Mouse (Mus musculus) hindbrain, embryonic 15.5 days (tissue): Measurements from ENCODE around the gene Tle3. TPM values are rescaled to one million over a fixed set of nuclear protein-coding genes. Genes with fewer than 3 reads are reported as not detected.

Experiments used
- ATAC-seq: fragments of 200-750 bp; cut with Nextera tagmentation; 2 replicates; pipeline ENCODE4 v1.8.0; 2017; ENCODE audit warnings: low read depth, moderate number of reproducible peaks, moderate TSS enrichment; ENCODE audit not compliant: low FRiP score
- H3K27ac ChIP-seq: fragments of 300-500 bp; sonication (generic); replicated peaks from 2 replicates; pipeline ENCODE4 v1.5.1; 2015; ENCODE audit warnings: mild to moderate bottlenecking, inconsistent platforms
- H3K27me3 ChIP-seq: fragments of 300-500 bp; sonication (generic); 2 replicates; pipeline ENCODE4 v1.6.1; 2015; ENCODE audit warnings: control low read depth, inconsistent platforms
- H3K36me3 ChIP-seq: fragments of 300-500 bp; sonication (generic); 2 replicates; pipeline ENCODE4 v1.6.1; 2015; ENCODE audit warnings: control low read depth, inconsistent platforms
- H3K4me1 ChIP-seq: fragments of 300-500 bp; sonication (generic); replicated peaks from 2 replicates; pipeline ENCODE4 v1.6.1; 2015; ENCODE audit warnings: control low read depth, inconsistent platforms
- H3K4me2 ChIP-seq: fragments of 300-500 bp; sonication (generic); 2 replicates; pipeline ENCODE4 v1.6.1; 2015; ENCODE audit warnings: moderate library complexity, mild to moderate bottlenecking, inconsistent platforms
- H3K4me3 ChIP-seq: fragments of 300-500 bp; sonication (generic); 2 replicates; pipeline ENCODE4 v1.5.1; 2015; ENCODE audit warnings: mild to moderate bottlenecking, inconsistent platforms
- H3K9ac ChIP-seq: fragments of 300-500 bp; sonication (generic); 2 replicates; pipeline ENCODE4 v1.6.1; 2015; ENCODE audit warnings: inconsistent platforms
- H3K9me3 ChIP-seq: fragments of 300-500 bp; sonication (generic); 2 replicates; pipeline ENCODE4 v1.6.1; 2016; ENCODE audit warnings: control low read depth, inconsistent platforms
- WGBS: fragments of 180-500 bp; shearing (Covaris S2); methylation state at CpG from one replicate; pipeline ENCODE4 v1.1.7; 2015; 5-methylcytosine and 5-hydroxymethylcytosine counted together
- polyA plus RNA-seq: library from polyadenylated mRNA; unstranded; fragments of >200 nt; fragmentation: Nextera tagmentation; extraction: Ambion mirVana; gene quantifications from 2 replicates; pipeline ENCODE4 v1.2.1, GENCODE M21; 2015

Gene Tle3
- polyA plus RNA-seq: 23.6 and 28.8 TPM in 2 replicates

DNA sequence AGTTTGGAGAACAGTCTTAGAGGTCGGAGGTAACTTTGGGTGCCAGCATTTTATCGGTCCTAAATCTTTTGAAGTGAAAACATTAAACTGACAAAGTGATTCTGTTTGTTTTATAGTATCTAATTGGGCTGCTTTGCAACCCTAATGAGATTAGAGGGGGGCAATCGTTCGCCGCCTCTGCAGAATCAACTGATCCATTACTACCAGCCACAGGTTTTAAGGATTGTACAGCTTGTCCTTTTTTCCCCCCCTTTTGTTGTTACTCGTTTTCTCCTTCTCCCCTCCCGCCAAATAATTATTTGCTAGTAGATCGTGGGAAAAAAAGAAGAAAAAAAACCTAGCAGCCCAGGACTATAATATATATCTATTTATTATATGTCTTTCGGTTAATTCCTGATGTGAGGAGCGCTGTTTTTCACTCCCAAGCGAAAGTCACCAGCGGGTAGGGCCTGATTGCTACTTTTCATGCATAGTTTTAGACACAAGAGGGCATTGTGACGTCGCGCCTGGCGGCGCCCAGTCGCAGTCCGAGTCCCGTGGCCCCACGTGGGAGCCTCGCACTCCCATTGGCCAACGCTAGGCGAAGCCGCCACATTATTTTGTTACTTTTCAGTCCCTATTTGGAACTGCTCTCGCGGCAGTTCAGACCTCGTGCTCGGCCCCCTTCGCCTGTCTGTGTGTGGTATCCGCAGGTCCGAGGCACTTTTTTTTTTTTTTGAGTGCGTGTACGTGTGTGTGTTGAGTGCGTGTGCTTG lies at the start of gene Tle3:
Tle3 (plus strand) TSS at position 612 of the 755 bp plus-strand sequence.
- H3K27me3 ChIP-seq: 0 out of 2 replicates have a peak, but pooled peaks cover under 1% of the 10 kb centered on the region
- H3K4me1 ChIP-seq: peaks cover 66% of the 10 kb centered on the region
- peak within 1 kb of the TSS; percentile 91 for H3K27ac ChIP-seq
- WGBS: under 1% methylated on average over 35 of the region's 35 CpGs
- H3K4me3 ChIP-seq: peak within 1 kb of the TSS; percentile 55
- peak; percentile 70 for ATAC-seq
- H3K4me2 ChIP-seq: peak within 1 kb of the TSS; percentile 91
- no peaks in the 10 kb centered on the region for H3K36me3 ChIP-seq
- no peaks in the 10 kb centered on the region for H3K9me3 ChIP-seq
- H3K9ac ChIP-seq: peak within 1 kb of the TSS; percentile 79

GRCm38 (mm10) chr9:61323221-61323620 lies 48.9 kb upstream of the Tle3 start:
- Histone ChIP-seq H3K9me3 (no peaks in the 10 kb centered on the region), H3K27me3 (peaks cover 12% of the 10 kb centered on the region; the same call in 1 of the 2 replicates), H3K4me3 (no peak overlapping the region), H3K27ac (no peak overlapping the region), H3K4me1 (peaks cover 33% of the 10 kb centered on the region), H3K9ac (no peak overlapping the region), H3K4me2 (no peak overlapping the region), H3K36me3 (no peaks in the 10 kb centered on the region)
- ATAC-seq: no peak
- 90% methylated on average over 5 of the region's 5 CpGs for WGBS

DNA sequence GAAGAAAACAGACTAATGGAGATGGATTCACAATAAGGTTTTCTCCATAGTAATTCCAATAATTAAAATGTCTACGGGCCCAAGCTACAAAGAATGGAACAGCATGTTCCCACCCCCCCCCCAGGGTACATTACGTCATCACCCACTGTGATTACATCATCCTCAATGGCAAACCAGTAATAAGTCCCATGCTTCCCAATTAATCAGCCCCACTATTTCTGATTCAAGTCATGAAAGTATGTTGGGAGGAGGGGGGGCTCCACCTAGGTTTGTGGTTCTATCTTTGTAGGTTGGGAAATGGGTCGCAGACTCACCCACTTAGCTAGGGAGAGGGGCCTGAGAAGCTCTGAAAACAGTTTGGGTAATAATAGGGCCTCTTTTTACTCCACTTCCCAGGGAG lies 48.3 kb upstream of the Tle3 start:
- Histone ChIP-seq H3K9me3 (no peaks in the 10 kb centered on the region), H3K36me3 (no peaks in the 10 kb centered on the region), H3K9ac (no peak overlapping the region), H3K4me1 (peaks cover 33% of the 10 kb centered on the region), H3K4me3 (no peak overlapping the region), H3K27ac (no peak overlapping the region), H3K27me3 (peaks cover 12% of the 10 kb centered on the region; the same call in 1 of the 2 replicates), H3K4me2 (peak overlapping the region; percentile 4; the same call in 1 of the 2 replicates)
- 32% methylated on average over 3 of the region's 3 CpGs for WGBS
- no peak for ATAC-seq

DNA sequence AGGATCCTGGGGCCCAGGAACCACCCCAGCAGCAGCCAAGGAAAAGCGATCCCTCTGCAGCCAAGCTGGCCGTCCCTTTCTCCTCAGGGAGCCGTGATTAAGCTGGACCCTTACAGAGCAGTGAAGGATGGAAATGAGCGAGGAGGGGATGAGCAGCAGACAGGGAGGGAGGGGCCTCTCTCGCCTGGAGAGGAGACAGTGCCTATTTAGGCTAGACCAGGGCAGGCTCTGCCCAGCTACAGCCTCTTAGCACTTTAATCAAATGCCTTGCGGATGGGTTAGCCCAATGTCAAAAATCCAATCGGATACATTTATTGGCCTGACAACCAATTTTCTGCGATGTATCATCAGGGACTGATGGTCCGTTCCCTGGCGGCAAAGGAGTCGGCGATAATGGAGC lies 47.8 kb upstream of the Tle3 start:
- H3K9ac ChIP-seq: no peak overlapping the region

GRCm38 (mm10) chr9:61325012-61325411 lies 47.2 kb upstream of the Tle3 start:
- Histone ChIP-seq H3K4me2 (no peak overlapping the region), H3K4me3 (no peak overlapping the region), H3K9ac (no peak overlapping the region), H3K4me1 (peaks cover 25% of the 10 kb centered on the region), H3K36me3 (no peaks in the 10 kb centered on the region), H3K9me3 (no peaks in the 10 kb centered on the region), H3K27ac (no peak overlapping the region), H3K27me3 (peaks cover 12% of the 10 kb centered on the region; the same call in 1 of the 2 replicates)
- WGBS: 24% methylated on average over 2 of the region's 2 CpGs
- no peak for ATAC-seq

More for the DNA sequence above, 47.8 kb upstream of the Tle3 start:
- ATAC-seq: peak; percentile 36; the same call in 1 of the 2 replicates
- Histone ChIP-seq H3K9me3 (no peaks in the 10 kb centered on the region), H3K36me3 (no peaks in the 10 kb centered on the region), H3K4me1 (peaks cover 32% of the 10 kb centered on the region), H3K27me3 (peaks cover 12% of the 10 kb centered on the region; the same call in 1 of the 2 replicates), H3K4me3 (no peak overlapping the region), H3K27ac (no peak overlapping the region), H3K4me2 (peak overlapping the region; percentile 4; the same call in 1 of the 2 replicates)
- WGBS: 9% methylated on average over 12 of the region's 12 CpGs

- Histone ChIP-seq H3K4me3 (no peak overlapping the region), H3K4me1 (peaks cover 25% of the 10 kb centered on the region)
Observed at GRCm38 (mm10) chr9:61325931-61326351, 46.2 kb upstream of the Tle3 start.

DNA sequence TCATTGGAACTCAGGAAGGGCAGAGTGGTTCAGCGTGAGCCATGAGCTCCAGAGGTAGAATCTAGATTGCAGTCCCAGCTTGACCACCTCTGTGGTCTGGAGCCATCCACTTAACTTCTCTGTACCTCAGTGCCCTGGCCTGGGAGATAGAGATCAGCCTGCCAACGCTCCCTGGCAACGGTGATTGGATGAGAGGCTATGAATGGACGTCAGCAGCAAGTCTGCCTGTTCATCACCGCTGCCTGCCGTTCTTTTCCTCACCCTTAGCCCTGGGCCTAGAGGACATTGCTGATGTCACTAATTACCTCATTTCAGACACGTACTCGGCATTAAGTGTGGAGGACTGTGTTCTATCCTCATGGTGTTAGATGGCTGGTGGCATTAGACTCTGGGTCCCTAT lies 45.2 kb upstream of the Tle3 start:
- Histone ChIP-seq H3K9me3 (no peaks in the 10 kb centered on the region), H3K4me3 (no peak overlapping the region), H3K27ac (no peak overlapping the region), H3K4me2 (no peak overlapping the region), H3K9ac (no peak overlapping the region), H3K4me1 (peaks cover 25% of the 10 kb centered on the region), H3K27me3 (peaks cover 2% of the 10 kb centered on the region; the same call in 1 of the 2 replicates), H3K36me3 (no peaks in the 10 kb centered on the region)
- 51% methylated on average over 8 of the region's 8 CpGs for WGBS
- no peak for ATAC-seq

More at GRCm38 (mm10) chr9:61325931-61326351, 46.2 kb upstream of the Tle3 start:
- H3K27me3 ChIP-seq: peaks cover 7% of the 10 kb centered on the region; the same call in 1 of the 2 replicates
- H3K9me3 ChIP-seq: no peaks in the 10 kb centered on the region
- H3K27ac ChIP-seq: no peak overlapping the region
- no peak overlapping the region for H3K4me2 ChIP-seq
- H3K36me3 ChIP-seq: no peaks in the 10 kb centered on the region
- no peak overlapping the region for H3K9ac ChIP-seq
- 30% methylated on average over 7 of the region's 7 CpGs for WGBS
- no peak for ATAC-seq

- H3K27ac ChIP-seq: no peak overlapping the region
- ATAC-seq: no peak
- WGBS: 86% methylated on average over 5 of the region's 5 CpGs
- no peaks in the 10 kb centered on the region for H3K36me3 ChIP-seq
- peaks cover 29% of the 10 kb centered on the region for H3K4me1 ChIP-seq
- H3K4me2 ChIP-seq: no peak overlapping the region
- H3K9ac ChIP-seq: no peak overlapping the region
- no peaks in the 10 kb centered on the region for H3K9me3 ChIP-seq
- no peaks in the 10 kb centered on the region for H3K27me3 ChIP-seq
- H3K4me3 ChIP-seq: no peak overlapping the region
Observed at GRCm38 (mm10) chr9:61328173-61328572, 44.0 kb upstream of the Tle3 start.

DNA sequence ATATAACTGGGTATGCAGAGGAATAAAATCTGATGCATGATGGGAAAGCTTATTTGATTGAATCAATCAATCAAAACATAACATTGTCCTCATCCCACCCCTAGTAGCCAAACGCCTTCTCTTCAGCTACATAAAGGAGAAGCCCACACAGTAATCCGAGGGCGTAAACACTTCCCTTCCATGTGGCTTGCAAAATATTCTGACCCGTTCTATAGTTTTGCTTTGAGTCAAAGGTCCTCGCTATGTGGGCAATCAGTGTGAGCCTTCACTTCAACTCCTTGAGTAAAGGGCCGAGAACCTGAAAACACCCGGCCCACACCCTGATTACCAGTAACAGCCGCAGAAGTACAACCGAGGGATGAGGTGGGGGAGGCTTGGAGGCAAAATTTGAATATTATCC lies 41.4 kb upstream of the Tle3 start:
- Histone ChIP-seq H3K27me3 (peaks cover 7% of the 10 kb centered on the region), H3K4me2 (no peak overlapping the region), H3K4me3 (no peak overlapping the region), H3K4me1 (peaks cover 13% of the 10 kb centered on the region), H3K27ac (no peak overlapping the region), H3K9me3 (no peaks in the 10 kb centered on the region), H3K36me3 (no peaks in the 10 kb centered on the region), H3K9ac (no peak overlapping the region)
- WGBS: 92% methylated on average over 9 of the region's 9 CpGs
- no peak for ATAC-seq

- no peak overlapping the region for H3K4me3 ChIP-seq
- H3K9me3 ChIP-seq: no peaks in the 10 kb centered on the region
- no peak overlapping the region for H3K27ac ChIP-seq
- no peak overlapping the region for H3K4me2 ChIP-seq
- no peaks in the 10 kb centered on the region for H3K36me3 ChIP-seq
- H3K9ac ChIP-seq: no peak overlapping the region
- WGBS: 79% methylated on average over 7 of the region's 7 CpGs
- H3K4me1 ChIP-seq: peaks cover 9% of the 10 kb centered on the region
- peaks cover 11% of the 10 kb centered on the region for H3K27me3 ChIP-seq
- ATAC-seq: no peak
Observed at GRCm38 (mm10) chr9:61332226-61332936, 39.8 kb upstream of the Tle3 start.

DNA sequence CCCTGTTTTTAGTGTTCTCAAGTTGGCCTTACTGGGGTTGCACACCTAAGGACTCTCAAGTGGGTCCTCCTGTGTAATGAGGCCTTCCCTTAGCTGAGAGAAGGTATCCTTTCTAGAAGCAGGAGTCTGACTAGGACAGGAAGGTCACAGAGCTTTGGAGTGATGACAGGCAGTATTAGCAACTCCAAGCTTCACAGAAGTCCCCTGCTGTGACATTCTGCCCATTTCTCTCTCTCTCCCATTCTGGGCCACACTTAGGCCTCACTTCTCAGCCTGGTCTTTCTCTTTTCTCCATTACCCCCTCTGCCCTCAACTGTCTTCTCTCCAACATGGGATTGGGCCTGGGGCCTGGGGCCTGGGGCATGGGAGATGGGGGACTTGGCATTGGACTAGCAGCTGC lies 36.0 kb upstream of the Tle3 start:
- Histone ChIP-seq H3K9me3 (no peaks in the 10 kb centered on the region), H3K4me1 (peaks cover 20% of the 10 kb centered on the region), H3K27ac (no peak overlapping the region), H3K4me3 (no peak overlapping the region), H3K4me2 (no peak overlapping the region), H3K9ac (no peak overlapping the region), H3K36me3 (no peaks in the 10 kb centered on the region), H3K27me3 (peaks cover 37% of the 10 kb centered on the region)
- ATAC-seq: no peak
